Mouse (Mus musculus) hindbrain, embryonic 12.5 days (tissue): ENCODE measurements around the gene Hist1h4j. TPM values are rescaled to one million over a fixed set of nuclear protein-coding genes. Genes with fewer than 3 reads are reported as not detected.

Experiments
- microRNA-seq: library from miRNA; unstranded; fragments of <30 nt; microRNA quantifications from one replicate; pipeline ENCODE4, GENCODE M21; 2017
- polyA plus RNA-seq: library from polyadenylated mRNA; unstranded; fragments of >200 nt; fragmentation: Nextera tagmentation; extraction: Ambion mirVana; gene quantifications from 2 replicates; pipeline ENCODE4 v1.2.1, GENCODE M21; 2016

The Hist1h4j gene
- polyA plus RNA-seq, 1 experiment from 2014 or later, result 1.0 TPM

Small RNA genes within 50 kb of the gene (microRNA-seq; reads per million reads assigned to microRNA genes)
- gene Gm44357, result not detected
- not detected for gene Gm44367
- gene Gm44454, result not detected

Other genes with a start within 250 kb of the Hist1h4j start
- 0.16 and 0.40 TPM in 2 replicates for gene AK157302, start 239.8 kb upstream of the Hist1h4j start, polyA plus RNA-seq
- 2.6 and 4.2 TPM in 2 replicates for gene Gm11273, start 233.6 kb upstream of the Hist1h4j start, polyA plus RNA-seq
- gene Zkscan8, start 203.9 kb upstream of the Hist1h4j start, polyA plus RNA-seq, result 9.0 and 9.8 TPM in 2 replicates
- gene Olfr1366, start 192.3 kb upstream of the Hist1h4j start, polyA plus RNA-seq, result 0.20 and 0.22 TPM in 2 replicates
- not detected in 2 replicates for gene Olfr1535, start 175.2 kb upstream of the Hist1h4j start, polyA plus RNA-seq
- not detected in 2 replicates for gene Olfr1364, start 153.3 kb upstream of the Hist1h4j start, polyA plus RNA-seq
- not detected in 2 replicates for gene Olfr1362, start 121.0 kb upstream of the Hist1h4j start, polyA plus RNA-seq
- gene Olfr11, start 92.5 kb upstream of the Hist1h4j start, polyA plus RNA-seq, result 0.07 TPM in 1 of 2 replicates, not detected in the other
- gene Olfr1361, start 71.7 kb upstream of the Hist1h4j start, polyA plus RNA-seq, result not detected in 2 replicates
- gene Olfr1360, start 57.7 kb upstream of the Hist1h4j start, polyA plus RNA-seq, result not detected in 2 replicates
- not detected in 2 replicates for gene Olfr1359, start 37.0 kb upstream of the Hist1h4j start, polyA plus RNA-seq
- gene Hist1h2bl, start 18.9 kb upstream of the Hist1h4j start, polyA plus RNA-seq, result 3.6 and 4.4 TPM in 2 replicates
- gene Hist1h2ai, start 18.6 kb upstream of the Hist1h4j start, polyA plus RNA-seq, result 17.3 and 29.5 TPM in 2 replicates
- 8.9 and 18.3 TPM in 2 replicates for gene Hist1h3h, start 17.4 kb upstream of the Hist1h4j start, polyA plus RNA-seq
- gene Hist1h2bm, start 13.0 kb upstream of the Hist1h4j start, polyA plus RNA-seq, result 2.6 and 4.9 TPM in 2 replicates
- gene Hist1h4k, start 15.4 kb downstream of the Hist1h4j start, polyA plus RNA-seq, result 2.9 TPM in 1 of 2 replicates, not detected in the other
- gene Hist1h2ak, start 18.8 kb downstream of the Hist1h4j start, polyA plus RNA-seq, result 12.2 and 28.3 TPM in 2 replicates
- gene Hist1h2bn, start 19.1 kb downstream of the Hist1h4j start, polyA plus RNA-seq, result 2.2 and 2.8 TPM in 2 replicates
- 23.2 and 23.6 TPM in 2 replicates for gene Hist1h1b, start 45.6 kb downstream of the Hist1h4j start, polyA plus RNA-seq
- 87.0 and 110 TPM in 2 replicates for gene Hist1h3i, start 48.3 kb downstream of the Hist1h4j start, polyA plus RNA-seq
- gene Hist1h2an, start 52.2 kb downstream of the Hist1h4j start, polyA plus RNA-seq, result 5.2 TPM in 1 of 2 replicates, not detected in the other
- gene Hist1h2bp, start 52.4 kb downstream of the Hist1h4j start, polyA plus RNA-seq, result 1.9 and 2.4 TPM in 2 replicates
- gene Hist1h2bq, start 75.1 kb downstream of the Hist1h4j start, polyA plus RNA-seq, result 14.1 and 15.3 TPM in 2 replicates
- 3.4 TPM in 1 of 2 replicates, not detected in the other for gene Hist1h2ao, start 75.4 kb downstream of the Hist1h4j start, polyA plus RNA-seq
- gene Hist1h4m, start 76.7 kb downstream of the Hist1h4j start, polyA plus RNA-seq, result not detected in 2 replicates
- 6.2 and 10.1 TPM in 2 replicates for gene Hist1h4n, start 97.1 kb downstream of the Hist1h4j start, polyA plus RNA-seq
- gene Hist1h2ap, start 98.4 kb downstream of the Hist1h4j start, polyA plus RNA-seq, result 2,700 and 3,374 TPM in 2 replicates
- 14.3 and 15.1 TPM in 2 replicates for gene Hist1h2br, start 98.7 kb downstream of the Hist1h4j start, polyA plus RNA-seq
- gene Zfp184, start 210.0 kb downstream of the Hist1h4j start, polyA plus RNA-seq, result 19.1 and 20.5 TPM in 2 replicates
- 0.14 TPM in 1 of 2 replicates, not detected in the other for gene Pom121l2, start 246.1 kb downstream of the Hist1h4j start, polyA plus RNA-seq